Mouse (Mus musculus) embryo, embryonic 10 days (tissue): ENCODE measurements at regions not wholly inside any gene's neighbourhood (a gene's known extent, or its start where the extent isn't known, plus 50 kb on each side); places are given as distances from the start of the nearest gene placed in this dataset.

ENCODE experiments used
- DNase-seq: peaks from one replicate; pipeline ENCODE4 v3.0.0-alpha.2; 2015; ENCODE audit warnings: low spot score

GRCm38 (mm10) chr8:7594436-7594835 lies 1066.6 kb downstream of the Efnb2 start:
- DNase-seq = no peak

- peak; percentile 32 for DNase-seq
These were observed 1085.4 kb downstream of the Efnb2 start for GRCm38 (mm10) chr8:7575641-7576040.

- DNase-seq = no peak
These were observed 1100.4 kb downstream of the Efnb2 start for GRCm38 (mm10) chr8:7560645-7561044.

GRCm38 (mm10) chr8:7554756-7555155 lies 1106.3 kb downstream of the Efnb2 start:
- DNase-seq = peak; percentile 49
